Mouse (Mus musculus): ENCODE measurements around the gene Rpl23a. TPM values are rescaled to one million over a fixed set of nuclear protein-coding genes. Genes with fewer than 3 reads are reported as not detected.

Gene Rpl23a
- total and polyA plus RNA-seq, 3 experiments, result 2,892 to 4,112 TPM; not detected in 1

GRCm38 (mm10) chr11:78182961-78183844, at the start of gene Rpl23a (continued):
- TF ChIP-seq POLR2AphosphoS5 (IDR thresholded peaks at IDR 0.05; ENCODE audit: borderline replicate concordance, low read depth, low read length), result peak; percentile 91; the same call in 1 of the 2 replicates
- peak; percentile 98 for TF ChIP-seq POLR2AphosphoS2 (IDR thresholded peaks at IDR 0.05; ENCODE audit: low read length)
- TF ChIP-seq TCF12 (IDR thresholded peaks at IDR 0.05; ENCODE audit: low read depth, low read length), result peak; percentile 82; the same call in 1 of the 2 replicates
- TF ChIP-seq ELF1 (IDR thresholded peaks at IDR 0.05; ENCODE audit: low read depth, low read length), result no peak
- peak; percentile 50 for TF ChIP-seq MAX (IDR thresholded peaks at IDR 0.05; ENCODE audit: low read length)

- DNase-seq (ENCODE audit: low read depth, low spot score), result peak; percentile 42
- H3K9me3 ChIP-seq (replicated peaks; ENCODE audit: insufficient read depth, low read length), result no peaks in the 10 kb centered on the region
- peaks cover 9% of the 10 kb centered on the region for H3K79me2 ChIP-seq (ENCODE audit: control insufficient read depth, insufficient read depth, low read length, poor library complexity)
- no peaks in the 10 kb centered on the region for H3K4me1 ChIP-seq (ENCODE audit: control insufficient read depth in 1 of 2, insufficient read depth in 2 of 2, low read length in 2 of 2)
- TF ChIP-seq MXI1 (IDR thresholded peaks at IDR 0.05; ENCODE audit: low read depth, low read length), result no peak
- no peak for TF ChIP-seq MAFK (IDR thresholded peaks at IDR 0.05; ENCODE audit: borderline replicate concordance, low read depth, low read length)
- no peak for TF ChIP-seq USF1 (IDR thresholded peaks at IDR 0.05; ENCODE audit: low read depth, low read length)
- no peak for TF ChIP-seq SMC3 (IDR thresholded peaks at IDR 0.05; ENCODE audit: low read depth, low read length)
- TF ChIP-seq SIN3A (IDR thresholded peaks at IDR 0.05; ENCODE audit: low read length), result 0 out of 2 replicates have a peak, but pooled peaks have one; percentile 2
- no peak for TF ChIP-seq TCF12 (IDR thresholded peaks at IDR 0.05; ENCODE audit: low read depth, low read length)
- TF ChIP-seq E2F4 (IDR thresholded peaks at IDR 0.05; ENCODE audit: borderline replicate concordance, low read depth, low read length), result no peak
- TF ChIP-seq MYB (IDR thresholded peaks at IDR 0.05; ENCODE audit: low read depth, low read length), result no peak
- H3K36me3 ChIP-seq (ENCODE audit: control insufficient read depth in 1 of 2, insufficient read depth in 2 of 2, low read length in 2 of 2), result peaks cover 0 to 58% of the 10 kb centered on the region in 2 experiments; a peak in 2 of 4 replicates
- H3K27ac ChIP-seq (ENCODE audit: control insufficient read depth, low read depth, low read length), result no peak overlapping the region
- no peak overlapping the region for H3K4me3 ChIP-seq (ENCODE audit: control insufficient read depth in 1 of 2, insufficient read depth in 1 of 2, low read depth in 2 of 2, low read length in 2 of 2)
- no peaks in the 10 kb centered on the region for H3K27me3 ChIP-seq (ENCODE audit: control insufficient read depth in 1 of 2, insufficient read depth in 2 of 2, low read length in 2 of 2)
- H3K9ac ChIP-seq (ENCODE audit: control insufficient read depth, low read depth, low read length, poor library complexity, severe bottlenecking), result no peak overlapping the region
Measured at GRCm38 (mm10) chr11:78231518-78231917, 48.1 kb upstream of the Rpl23a start.

DNA sequence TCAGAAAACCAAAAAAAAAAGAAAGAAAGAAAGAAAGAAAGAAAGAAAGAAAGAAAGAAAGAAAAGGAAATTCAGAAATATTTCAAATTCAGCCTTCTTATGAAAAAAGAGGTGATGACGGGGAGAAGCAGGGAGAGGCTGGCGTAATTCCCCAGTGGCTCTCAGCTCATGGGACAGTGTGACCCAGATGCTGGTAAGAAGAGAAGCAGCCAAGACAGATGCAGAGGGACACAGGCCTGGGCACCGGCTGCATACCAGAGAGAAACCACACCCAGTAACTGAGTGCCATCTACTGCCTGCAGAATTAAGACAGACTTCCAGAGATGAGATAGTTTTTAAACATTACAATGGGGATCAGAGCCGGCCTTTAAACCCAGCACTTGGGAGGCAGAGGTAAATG, 40.2 kb upstream of the Rpl23a start:
- no peak for TF ChIP-seq E2F4 (IDR thresholded peaks at IDR 0.05; ENCODE audit: borderline replicate concordance, low read depth, low read length)
- no peak for TF ChIP-seq NELFE (IDR thresholded peaks at IDR 0.05; ENCODE audit: low read depth, low read length)
- no peak for TF ChIP-seq RAD21 (IDR thresholded peaks at IDR 0.05; ENCODE audit: low read depth, low read length)
- no peak for TF ChIP-seq ETS1 (IDR thresholded peaks at IDR 0.05; ENCODE audit: low read depth, low read length)
- H3K9me3 ChIP-seq (replicated peaks; ENCODE audit: insufficient read depth, low read length), result no peaks in the 10 kb centered on the region
- H3K79me2 ChIP-seq (ENCODE audit: control insufficient read depth, insufficient read depth, low read length, poor library complexity), result no peaks in the 10 kb centered on the region
- peaks cover 0 to 56% of the 10 kb centered on the region in 2 experiments; a peak in 2 of 4 replicates for H3K36me3 ChIP-seq (ENCODE audit: control insufficient read depth in 1 of 2, insufficient read depth in 2 of 2, low read length in 2 of 2)
- no peak for DNase-seq (ENCODE audit: low read depth, low spot score)
- H3K27ac ChIP-seq (ENCODE audit: control insufficient read depth, low read depth, low read length), result no peak overlapping the region
- no peaks in the 10 kb centered on the region for H3K4me1 ChIP-seq (ENCODE audit: control insufficient read depth in 1 of 2, insufficient read depth in 2 of 2, low read length in 2 of 2)
- H3K4me3 ChIP-seq (ENCODE audit: control insufficient read depth in 1 of 2, insufficient read depth in 1 of 2, low read depth in 2 of 2, low read length in 2 of 2), result no peak overlapping the region
- H3K27me3 ChIP-seq (ENCODE audit: control insufficient read depth in 1 of 2, insufficient read depth in 2 of 2, low read length in 2 of 2), result no peaks in the 10 kb centered on the region
- H3K9ac ChIP-seq (ENCODE audit: control insufficient read depth, low read depth, low read length, poor library complexity, severe bottlenecking), result no peak overlapping the region
